Mouse (Mus musculus) retina, postnatal 1 day (tissue): ENCODE data around the gene Tmem131l.
"Not testable (repeated sequence)": the region's sequence is repeated elsewhere in the genome, so short reads cannot be mapped to it uniquely, and the experiment has no call there.

Source experiments
- DNase-seq: peaks from one replicate; pipeline ENCODE4 v3.0.0-alpha.2; 2012

Tmem131l gene

GRCm38 (mm10) chr3:83904176-83904958, 135.6 kb downstream of the Tmem131l start:
- DNase-seq, result no peak

GRCm38 (mm10) chr3:83902943-83903342, 137.0 kb downstream of the Tmem131l start:
- DNase-seq, result no peak

- no peak for DNase-seq
Observed at GRCm38 (mm10) chr3:83902459-83902858, 137.5 kb downstream of the Tmem131l start.

- DNase-seq, result no peak
Observed at GRCm38 (mm10) chr3:83900756-83901373, 139.1 kb downstream of the Tmem131l start.

GRCm38 (mm10) chr3:83899556-83899955, 140.4 kb downstream of the Tmem131l start:
- DNase-seq, result peak; percentile 71

- no peak for DNase-seq
Observed at GRCm38 (mm10) chr3:83898246-83898645, 141.7 kb downstream of the Tmem131l start.

- no peak for DNase-seq
Observed at GRCm38 (mm10) chr3:83895811-83896210, 144.2 kb downstream of the Tmem131l start.

- DNase-seq, result no peak
Observed at GRCm38 (mm10) chr3:83895111-83895510, 144.9 kb downstream of the Tmem131l start.

- no peak for DNase-seq
Observed at GRCm38 (mm10) chr3:83885163-83885562, 154.8 kb downstream of the Tmem131l start.

- not testable (repeated sequence) for DNase-seq
Observed at GRCm38 (mm10) chr3:83879261-83880050, 160.5 kb downstream of the Tmem131l start.

GRCm38 (mm10) chr3:83878801-83879200, 161.2 kb downstream of the Tmem131l start:
- DNase-seq, result no peak

GRCm38 (mm10) chr3:83876299-83876698, 163.7 kb downstream of the Tmem131l start:
- no peak for DNase-seq

GRCm38 (mm10) chr3:83875078-83875477, 164.9 kb downstream of the Tmem131l start:
- DNase-seq, result not testable (repeated sequence)

GRCm38 (mm10) chr3:83872853-83873252, 167.1 kb downstream of the Tmem131l start:
- DNase-seq, result not testable (repeated sequence)

GRCm38 (mm10) chr3:83871962-83872361, 168.0 kb downstream of the Tmem131l start:
- DNase-seq, result not testable (repeated sequence)

GRCm38 (mm10) chr3:83871559-83871958, 168.4 kb downstream of the Tmem131l start:
- DNase-seq, result not testable (repeated sequence)

- DNase-seq, result no peak
Observed at GRCm38 (mm10) chr3:83869776-83870175, 170.2 kb downstream of the Tmem131l start.

- DNase-seq, result not testable (repeated sequence)
Observed at GRCm38 (mm10) chr3:83867026-83867425, 172.9 kb downstream of the Tmem131l start.

- no peak for DNase-seq
Observed at GRCm38 (mm10) chr3:83865216-83865615, 174.8 kb downstream of the Tmem131l start.

- no peak for DNase-seq
Observed at GRCm38 (mm10) chr3:83864064-83864548, 175.9 kb downstream of the Tmem131l start.

- DNase-seq, result no peak
Observed at GRCm38 (mm10) chr3:83862956-83863355, 177.0 kb downstream of the Tmem131l start.

GRCm38 (mm10) chr3:83859595-83859994, 180.4 kb downstream of the Tmem131l start:
- DNase-seq, result no peak

- no peak for DNase-seq
Observed at GRCm38 (mm10) chr3:83859071-83859470, 180.9 kb downstream of the Tmem131l start.
